Mouse (Mus musculus) heart, adult 11 months (tissue): Measurements from ENCODE around the gene Ppp2r2c.

Experiments
- DNase-seq: peaks from one replicate; pipeline ENCODE4 v3.0.0; 2022

Gene Ppp2r2c

GRCm38 (mm10) chr5:36868266-36869090 lies at the start of gene Ppp2r2c:
Gene Ppp2r2c (plus strand): TSS chr5:36868513.
- no peak for DNase-seq

GRCm38 (mm10) chr5:36819742-36820141 lies 48.6 kb upstream of the Ppp2r2c start:
- DNase-seq: peak; percentile 88

- DNase-seq: peak; percentile 89
These were observed 48.2 kb upstream of the Ppp2r2c start for GRCm38 (mm10) chr5:36820142-36820541.

- no peak for DNase-seq
These were observed 45.4 kb upstream of the Ppp2r2c start for GRCm38 (mm10) chr5:36822907-36823306.

GRCm38 (mm10) chr5:36829098-36829497 lies 39.2 kb upstream of the Ppp2r2c start:
- DNase-seq: peak; percentile 88

GRCm38 (mm10) chr5:36829913-36830879 lies 38.1 kb upstream of the Ppp2r2c start, which contains the start of gene Man2b2:
Gene Man2b2 (minus strand): TSS chr5:36830653.
- DNase-seq: peak; percentile 99

- no peak for DNase-seq
These were observed 37.0 kb upstream of the Ppp2r2c start for GRCm38 (mm10) chr5:36831272-36831671.

GRCm38 (mm10) chr5:36835933-36836332 lies 32.4 kb upstream of the Ppp2r2c start:
- no peak for DNase-seq

GRCm38 (mm10) chr5:36839032-36839431 lies 29.3 kb upstream of the Ppp2r2c start:
- no peak for DNase-seq

GRCm38 (mm10) chr5:36839602-36840001 lies 28.7 kb upstream of the Ppp2r2c start:
- no peak for DNase-seq

- DNase-seq: no peak
These were observed 28.2 kb upstream of the Ppp2r2c start for GRCm38 (mm10) chr5:36840092-36840491.

GRCm38 (mm10) chr5:36841701-36842100 lies 26.6 kb upstream of the Ppp2r2c start:
- DNase-seq: no peak

GRCm38 (mm10) chr5:36844490-36844889 lies 23.8 kb upstream of the Ppp2r2c start:
- no peak for DNase-seq

GRCm38 (mm10) chr5:36851572-36851971 lies 16.7 kb upstream of the Ppp2r2c start:
- DNase-seq: no peak

- DNase-seq: no peak
These were observed 13.1 kb upstream of the Ppp2r2c start for GRCm38 (mm10) chr5:36855180-36855579.

- DNase-seq: no peak
These were observed 11.8 kb upstream of the Ppp2r2c start for GRCm38 (mm10) chr5:36856529-36856928.

- no peak for DNase-seq
These were observed 10.8 kb upstream of the Ppp2r2c start for GRCm38 (mm10) chr5:36857546-36857945.

GRCm38 (mm10) chr5:36861084-36861483 lies 7.2 kb upstream of the Ppp2r2c start:
- DNase-seq: no peak

GRCm38 (mm10) chr5:36866701-36867250 lies 1.5 kb upstream of the Ppp2r2c start:
- no peak for DNase-seq

- DNase-seq: no peak
These were observed 752 bp upstream of the Ppp2r2c start for GRCm38 (mm10) chr5:36867561-36867960.

GRCm38 (mm10) chr5:36869186-36869577 lies 869 bp downstream of the Ppp2r2c start:
- no peak for DNase-seq

- DNase-seq: no peak
These were observed 1.4 kb downstream of the Ppp2r2c start for GRCm38 (mm10) chr5:36869578-36870236.

GRCm38 (mm10) chr5:36870916-36871315 lies 2.6 kb downstream of the Ppp2r2c start:
- no peak for DNase-seq
